Mouse (Mus musculus): ENCODE results near the gene Vmn2r70.

The Vmn2r70 gene

DNA sequence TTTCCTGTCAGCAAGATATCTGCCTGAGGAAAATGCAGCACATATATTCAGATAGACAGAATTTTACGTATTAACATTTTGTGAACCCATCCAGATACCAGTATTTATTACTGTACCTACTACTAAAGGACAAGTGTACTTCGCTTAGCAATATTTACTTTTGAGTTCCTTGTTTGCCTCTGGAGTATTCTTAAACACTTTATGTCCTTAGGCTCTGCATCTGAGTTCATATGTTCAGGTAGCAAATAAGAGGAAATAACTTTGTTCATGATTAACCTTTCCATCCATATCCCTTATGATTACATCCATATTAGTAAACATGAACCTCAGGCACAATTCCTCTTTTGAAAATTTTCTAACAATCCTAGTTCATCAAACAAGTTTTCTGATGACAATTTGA is at the start of gene Vmn2r70:
TSS of gene Vmn2r70 (minus strand) at position 101 of the 400 bp plus-strand sequence.
- DNase-seq = no peak

DNA sequence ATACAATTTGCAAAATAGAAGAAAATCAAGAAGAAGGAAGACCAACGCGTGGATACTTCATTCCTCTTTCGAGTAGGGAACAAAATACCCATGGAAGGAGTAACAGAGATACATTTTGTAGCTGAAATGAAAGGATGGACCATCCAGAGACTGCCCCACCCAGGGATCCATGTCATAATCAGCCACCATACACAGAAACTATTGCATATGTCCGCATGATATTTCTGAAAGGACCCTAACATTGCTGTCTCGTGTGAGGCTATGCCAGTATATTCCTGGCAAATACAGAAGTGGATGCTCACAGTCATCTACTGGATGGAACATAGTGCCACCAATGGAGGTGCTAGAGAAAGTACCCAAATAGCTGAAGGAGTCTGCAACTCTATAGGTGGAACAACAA is 6.2 kb downstream of the Vmn2r70 start, which contains the start of gene Vmn2r71:
TSS of gene Vmn2r71 (plus strand) at position 301 of the 400 bp plus-strand sequence.
- DNase-seq = no peak

DNA sequence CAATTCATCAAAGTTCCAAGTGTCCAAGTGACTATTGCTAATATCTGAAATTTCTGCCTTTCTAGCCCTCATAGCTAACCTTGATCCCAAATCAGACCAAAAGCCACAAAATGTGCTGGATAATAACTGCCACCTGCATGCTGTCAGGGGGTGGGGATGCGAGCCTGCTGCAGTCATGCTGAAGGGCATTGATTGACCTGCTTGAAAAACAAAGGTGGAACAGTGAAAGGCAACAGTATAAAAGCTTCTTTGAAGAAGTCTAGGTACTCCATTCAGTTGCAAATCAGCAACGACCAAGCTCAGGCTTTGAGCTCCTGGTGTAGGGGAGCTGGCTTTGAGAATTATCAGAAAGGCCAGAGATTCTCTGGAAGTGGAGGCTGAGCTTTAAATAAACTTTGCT is 25.9 kb downstream of the Vmn2r70 start:
- no peak for DNase-seq

DNA sequence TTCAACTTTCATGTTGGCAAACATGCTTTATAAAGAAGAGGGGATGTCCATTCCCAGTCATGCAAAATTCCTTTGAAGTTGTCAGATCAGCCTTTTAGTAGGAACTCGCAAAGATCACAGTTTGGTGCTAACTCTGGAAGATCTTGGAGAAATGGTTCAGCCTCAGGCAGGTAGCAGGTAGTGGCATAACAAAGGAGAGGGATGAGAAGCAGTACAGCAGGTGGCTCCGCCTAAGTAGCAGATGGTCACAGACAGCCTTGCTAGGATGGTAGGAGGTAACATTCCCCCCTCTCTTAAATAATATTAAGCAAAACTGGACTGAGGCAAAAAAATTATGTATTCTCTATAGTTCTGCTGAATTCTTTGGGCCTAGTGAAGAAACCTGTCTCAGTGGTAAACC is 26.9 kb downstream of the Vmn2r70 start:
- no peak for DNase-seq

Measured in retina, postnatal 1 day (tissue).